Mouse (Mus musculus) thymus, adult 2 months (tissue): ENCODE data around the gene Unkl.

Experiments
- CTCF ChIP-seq: fragments of 200-500 bp; IDR thresholded peaks from 2 replicates; pipeline ENCODE4 v1.5.1; 2012; ENCODE audit warnings: mild to moderate bottlenecking, control low read depth, low read length, moderate library complexity, borderline replicate concordance; ENCODE audit not compliant: control insufficient read depth, poor library complexity, insufficient read depth; ENCODE audit errors: extremely low read depth
- POLR2A ChIP-seq: fragments of 200-500 bp; IDR thresholded peaks from 2 replicates; pipeline ENCODE4 v1.6.1; 2012; ENCODE audit warnings: mild to moderate bottlenecking, low read length, control low read depth, moderate library complexity; ENCODE audit not compliant: control insufficient read depth, poor library complexity, insufficient read depth; ENCODE audit errors: extremely low read depth

DNA sequence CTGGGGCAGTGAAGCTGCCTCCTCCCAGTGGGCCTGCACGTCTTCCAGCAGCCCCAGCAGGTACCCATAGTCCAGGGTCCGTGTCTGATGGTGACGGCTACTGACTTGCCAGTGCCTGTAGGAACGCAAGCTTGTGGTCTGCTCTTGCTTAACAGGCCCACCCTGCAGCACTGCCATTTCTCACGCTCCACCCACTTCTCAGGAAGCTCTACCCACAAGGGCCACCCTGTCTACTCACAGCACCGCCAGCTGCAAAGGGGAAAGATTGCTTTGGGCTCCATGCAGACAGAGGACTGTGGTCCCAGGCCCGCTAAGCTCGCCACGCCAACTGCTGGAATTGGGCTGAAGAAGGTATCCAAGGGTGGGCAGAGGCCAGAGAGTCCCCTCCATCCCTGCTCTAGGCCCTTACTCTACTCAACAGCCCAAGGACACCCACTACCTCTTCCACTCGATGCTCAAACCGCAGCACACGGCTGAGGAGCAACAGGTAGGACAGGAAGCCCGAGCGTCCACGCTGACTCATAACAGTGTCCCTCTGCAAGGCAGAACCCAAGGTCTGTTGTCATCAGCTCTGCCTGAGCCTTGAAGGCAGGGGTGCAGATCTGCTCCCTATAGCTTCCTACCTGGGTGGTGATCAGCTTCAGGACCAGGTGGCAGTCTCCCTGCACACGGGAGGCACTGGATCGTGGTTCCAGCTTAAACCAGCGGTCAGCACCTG, 60.0 kb downstream of the Unkl start:
- TF ChIP-seq CTCF (no peak), POLR2A (no peak)
